Mouse (Mus musculus) hindbrain, embryonic 16.5 days (tissue): Measurements from ENCODE around the gene Ccpg1os. TPM values are rescaled to one million over a fixed set of nuclear protein-coding genes. Genes with fewer than 3 reads are reported as not detected.

ENCODE experiments used
- ATAC-seq: fragments of 200-750 bp; cut with Nextera tagmentation; 2 replicates; pipeline ENCODE4 v1.8.0; 2017; ENCODE audit warnings: moderate TSS enrichment, moderate library complexity
- H3K27ac ChIP-seq: fragments of 300-500 bp; sonication (generic); 2 replicates; pipeline ENCODE4 v1.5.1; 2014; ENCODE audit warnings: low read depth, mild to moderate bottlenecking, control low read depth, low read length, moderate library complexity
- H3K27me3 ChIP-seq: fragments of 300-500 bp; sonication (generic); replicated peaks from 2 replicates; pipeline ENCODE4 v1.6.1; 2014; ENCODE audit warnings: low read length; ENCODE audit not compliant: control insufficient read depth, insufficient read depth
- H3K36me3 ChIP-seq: fragments of 300-500 bp; sonication (generic); 2 replicates; pipeline ENCODE4 v1.6.1; 2014; ENCODE audit warnings: mild to moderate bottlenecking, low read length, moderate library complexity, mixed read lengths; ENCODE audit not compliant: control insufficient read depth, insufficient read depth
- H3K4me1 ChIP-seq: fragments of 300-500 bp; sonication (generic); 2 replicates; pipeline ENCODE4 v1.6.1; 2014; ENCODE audit warnings: low read depth, low read length; ENCODE audit not compliant: control insufficient read depth, insufficient read depth
- H3K4me2 ChIP-seq: fragments of 300-500 bp; sonication (generic); 2 replicates; pipeline ENCODE4 v1.6.1; 2014; ENCODE audit warnings: mild to moderate bottlenecking, low read length, control low read depth, moderate library complexity
- H3K4me3 ChIP-seq: fragments of 300-500 bp; sonication (generic); 2 replicates; pipeline ENCODE4 v1.5.1; 2014; ENCODE audit warnings: mild to moderate bottlenecking, low read length, control low read depth, moderate library complexity
- H3K9ac ChIP-seq: fragments of 300-500 bp; sonication (generic); 2 replicates; pipeline ENCODE4 v1.6.1; 2014; ENCODE audit warnings: low read depth, mild to moderate bottlenecking, control low read depth, low read length, moderate library complexity
- H3K9me3 ChIP-seq: fragments of 300-500 bp; sonication (generic); 2 replicates; pipeline ENCODE4 v1.6.1; 2014; ENCODE audit warnings: mild to moderate bottlenecking, low read length, moderate library complexity; ENCODE audit not compliant: control insufficient read depth
- whole genome bisulfite sequencing: fragments of 180-500 bp; shearing (Covaris S2); extraction: QIAGEN DNeasy Blood & Tissue Kit; methylation state at CpG from one replicate; pipeline ENCODE4 v1.1.7; 2014; 5-methylcytosine and 5-hydroxymethylcytosine counted together
- microRNA-seq: library from miRNA; unstranded; fragments of <30 nt; microRNA quantifications from one replicate; pipeline ENCODE4, GENCODE M21; 2017
- polyA plus RNA-seq: library from polyadenylated mRNA; unstranded; fragments of >200 nt; fragmentation: Nextera tagmentation; extraction: Ambion mirVana; gene quantifications from 2 replicates; pipeline ENCODE4 v1.2.1, GENCODE M21; 2015

The Ccpg1os gene
- polyA plus RNA-seq, 1 experiment from 2014 or later = 24.3 TPM

DNA sequence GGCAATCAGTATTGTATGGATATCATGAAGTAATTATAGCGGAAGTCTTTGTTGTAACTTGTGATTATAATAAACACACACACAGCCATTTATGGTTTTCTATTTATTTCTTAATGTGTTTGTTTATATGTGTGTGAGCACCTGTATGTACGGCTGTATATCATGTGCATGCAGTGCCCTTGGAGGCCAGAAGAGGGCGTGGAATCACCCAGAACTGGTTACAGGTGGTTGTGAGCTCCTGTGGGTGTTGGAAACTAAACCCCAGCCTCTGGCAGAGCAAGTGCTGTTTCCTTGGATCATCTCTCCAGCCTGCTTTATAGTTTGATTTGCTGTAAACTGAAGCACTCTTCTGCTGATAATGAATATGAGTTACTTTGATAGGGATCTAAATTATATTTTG is 41.8 kb downstream of the Ccpg1os start:
- WGBS = 64% methylated on average over 3 of the region's 3 CpGs
- Histone ChIP-seq H3K4me2 (no peak overlapping the region), H3K27ac (no peak overlapping the region)

DNA sequence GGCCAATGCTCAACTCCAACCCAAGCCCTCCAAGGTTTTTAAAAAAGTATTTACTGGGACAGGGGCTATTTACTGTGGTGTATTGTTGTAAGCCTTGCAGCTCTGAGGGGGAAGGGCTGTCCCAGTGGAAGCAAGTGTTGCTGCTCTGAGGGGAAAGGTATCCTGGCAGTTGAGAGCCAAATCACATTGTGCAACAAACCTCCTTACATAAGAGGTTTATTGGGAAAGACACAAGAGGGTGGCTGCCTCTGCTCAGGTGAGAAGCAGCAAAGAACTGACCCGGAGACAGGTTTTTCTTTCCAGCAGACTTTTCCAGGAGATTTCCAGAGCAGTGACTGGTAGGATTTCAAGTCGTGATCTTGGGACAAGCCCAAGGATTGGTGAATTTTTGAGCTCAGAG is 48.9 kb downstream of the Ccpg1os start:
- no peaks in the 10 kb centered on the region for H3K36me3 ChIP-seq
- no peak for ATAC-seq
- no peak overlapping the region for H3K4me3 ChIP-seq
- H3K9ac ChIP-seq = no peak overlapping the region
- 71% methylated on average over 2 of the region's 2 CpGs for WGBS
- no peaks in the 10 kb centered on the region for H3K9me3 ChIP-seq
- H3K4me1 ChIP-seq = no peaks in the 10 kb centered on the region
- H3K27ac ChIP-seq = no peak overlapping the region
- no peak overlapping the region for H3K4me2 ChIP-seq
- H3K27me3 ChIP-seq = no peaks in the 10 kb centered on the region

More for the DNA sequence above, 41.8 kb downstream of the Ccpg1os start:
- Histone ChIP-seq H3K4me1 (no peaks in the 10 kb centered on the region), H3K36me3 (peaks cover 26% of the 10 kb centered on the region), H3K4me3 (no peak overlapping the region), H3K9me3 (0 out of 2 replicates have a peak, but pooled peaks cover 2% of the 10 kb centered on the region), H3K27me3 (no peaks in the 10 kb centered on the region), H3K9ac (no peak overlapping the region)
- ATAC-seq = no peak

DNA sequence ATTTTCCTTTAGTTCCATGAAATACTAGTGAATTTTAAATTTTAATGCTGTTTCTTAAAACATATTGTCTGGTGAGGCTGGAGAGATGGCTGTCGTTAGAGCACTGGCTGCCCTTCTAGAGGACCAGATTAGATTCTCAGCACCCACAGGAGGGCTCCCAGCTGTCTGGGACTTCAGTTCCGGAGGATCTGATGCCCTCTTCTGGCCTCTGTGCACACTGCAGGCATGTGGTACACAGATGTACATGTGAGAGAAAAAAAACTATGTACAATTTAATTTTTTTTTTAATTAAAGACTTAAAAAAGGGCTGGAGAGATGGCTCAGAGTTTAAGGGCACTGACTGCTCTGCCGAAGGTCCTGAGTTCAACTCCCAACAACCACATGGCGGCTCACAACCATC is 49.9 kb downstream of the Ccpg1os start:
- H3K4me3 ChIP-seq = no peak overlapping the region
- H3K27ac ChIP-seq = no peak overlapping the region
- no peaks in the 10 kb centered on the region for H3K27me3 ChIP-seq
- H3K9me3 ChIP-seq = no peaks in the 10 kb centered on the region
- no peaks in the 10 kb centered on the region for H3K36me3 ChIP-seq
- 81% methylated on average over 4 of the region's 4 CpGs for WGBS
- ATAC-seq = no peak
- H3K4me1 ChIP-seq = no peaks in the 10 kb centered on the region
- no peak overlapping the region for H3K4me2 ChIP-seq
- no peak overlapping the region for H3K9ac ChIP-seq

- Histone ChIP-seq H3K9ac (no peak overlapping the region), H3K9me3 (no peaks in the 10 kb centered on the region), H3K4me3 (no peak overlapping the region), H3K4me1 (peaks cover 14% of the 10 kb centered on the region), H3K36me3 (no peaks in the 10 kb centered on the region), H3K27ac (no peak overlapping the region), H3K27me3 (no peaks in the 10 kb centered on the region), H3K4me2 (no peak overlapping the region)
- ATAC-seq = no peak
- 78% methylated on average over 13 of the region's 13 CpGs for WGBS
Measured at GRCm38 (mm10) chr9:72931166-72931790, 53.9 kb downstream of the Ccpg1os start.

Small RNAs within 50 kb of the gene (microRNA-seq; reads per million reads assigned to microRNA genes)
- gene Gm27353 = not detected

Other genes with a start within 250 kb of the Ccpg1os start
- 0.40 and 0.51 TPM in 2 replicates for gene Prtg, start 178.5 kb downstream of the Ccpg1os start, polyA plus RNA-seq
- 12.0 and 13.4 TPM in 2 replicates for gene Pygo1, start 59.7 kb downstream of the Ccpg1os start, polyA plus RNA-seq
- 2.4 and 2.5 TPM in 2 replicates for gene Dyx1c1, start 26.6 kb downstream of the Ccpg1os start, polyA plus RNA-seq
- gene Gm44503, start 26.5 kb downstream of the Ccpg1os start, polyA plus RNA-seq = not detected in 2 replicates
- 49.6 and 50.7 TPM in 2 replicates for gene Ccpg1, start within 50 bp of the Ccpg1os start, polyA plus RNA-seq
- gene Pigb, start 55.0 kb upstream of the Ccpg1os start, polyA plus RNA-seq = 14.6 and 17.3 TPM in 2 replicates
- 3.8 and 4.6 TPM in 2 replicates for gene Rab27a, start 59.5 kb upstream of the Ccpg1os start, polyA plus RNA-seq
- gene Khdc3, start 116.5 kb upstream of the Ccpg1os start, polyA plus RNA-seq = 0.12 and 0.24 TPM in 2 replicates
- gene Gm20509, start 117.1 kb upstream of the Ccpg1os start, polyA plus RNA-seq = not detected in 2 replicates
- 93.9 and 98.9 TPM in 2 replicates for gene Rsl24d1, start 128.0 kb upstream of the Ccpg1os start, polyA plus RNA-seq